Mouse (Mus musculus): Measurements from ENCODE around the gene Ptn. TPM values are rescaled to one million over a fixed set of nuclear protein-coding genes. Genes with fewer than 3 reads are reported as not detected.

The Ptn gene
- polyA plus RNA-seq, 1 experiment from 2014 or later, result 385 TPM

GRCm38 (mm10) chr6:36782481-36782880 lies 27.5 kb downstream of the Ptn start:
- Histone ChIP-seq H3K9ac (ENCODE audit: low read depth, low read length) (no peak overlapping the region), H3K4me1 (replicated peaks; ENCODE audit: control insufficient read depth, insufficient read depth, low read length) (peaks cover 5% of the 10 kb centered on the region; the same call in 1 of the 2 replicates), H3K9me3 (ENCODE audit: control insufficient read depth, low read length) (no peaks in the 10 kb centered on the region), H3K4me3 (ENCODE audit: low read depth, low read length) (no peak overlapping the region), H3K27me3 (ENCODE audit: control insufficient read depth, insufficient read depth, low read length) (peaks cover 13% of the 10 kb centered on the region), H3K27ac (ENCODE audit: low read depth, low read length) (no peak overlapping the region), H3K4me2 (replicated peaks; ENCODE audit: low read depth, low read length) (no peak overlapping the region), H3K36me3 (ENCODE audit: control insufficient read depth, insufficient read depth, low read length) (no peaks in the 10 kb centered on the region; the same call in 1 of the 2 replicates)
- DNase-seq (ENCODE audit: low spot score) (no peak), ATAC-seq (ENCODE audit: low FRiP score) (no peak)
- WGBS, result 88% methylated on average over 4 of the region's 4 CpGs

DNA sequence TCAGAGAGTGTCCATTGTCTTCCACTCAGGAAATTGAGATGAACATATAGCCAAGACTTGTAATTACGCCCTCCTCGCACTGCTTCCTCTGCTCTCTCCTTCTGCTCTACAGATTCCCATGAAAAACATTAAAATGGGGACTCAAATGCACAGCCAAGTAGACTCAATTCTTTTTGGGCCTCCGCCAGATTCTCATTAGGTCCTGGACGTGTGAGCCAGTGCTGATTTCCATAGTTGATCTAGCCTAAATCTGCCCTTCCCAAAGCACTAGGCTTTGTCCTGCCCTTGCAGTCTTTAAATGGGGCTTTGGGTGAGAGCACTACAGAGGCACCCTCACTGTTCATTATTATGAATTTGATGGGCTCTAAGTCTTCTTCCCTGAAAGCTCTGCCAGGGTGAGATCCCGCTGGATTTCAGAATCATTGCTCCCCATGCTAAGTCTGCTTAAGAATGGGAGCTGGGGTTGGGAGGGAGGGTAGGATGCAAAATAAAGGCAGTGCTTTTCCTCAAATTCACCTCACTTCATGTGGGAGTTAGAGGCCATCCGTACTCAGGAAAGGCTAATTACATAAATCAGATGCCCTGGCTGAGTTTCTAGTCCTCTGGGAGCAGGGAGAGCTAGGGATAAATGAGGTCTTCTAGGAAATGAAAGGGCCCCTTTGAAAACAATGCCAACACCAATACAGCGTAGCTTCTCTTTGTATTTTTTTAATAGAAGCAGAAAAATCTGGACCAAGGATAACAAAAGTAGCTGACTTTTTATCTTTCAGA lies 32.3 kb downstream of the Ptn start:
- Histone ChIP-seq H3K27ac (ENCODE audit: low read depth, low read length) (peak overlapping the region; percentile 63), H3K9ac (ENCODE audit: low read depth, low read length) (no peak overlapping the region), H3K4me2 (replicated peaks; ENCODE audit: low read depth, low read length) (no peak overlapping the region), H3K4me3 (ENCODE audit: low read depth, low read length) (no peak overlapping the region), H3K36me3 (ENCODE audit: control insufficient read depth, insufficient read depth, low read length) (no peaks in the 10 kb centered on the region), H3K9me3 (ENCODE audit: control insufficient read depth, low read length) (no peaks in the 10 kb centered on the region), H3K4me1 (replicated peaks; ENCODE audit: control insufficient read depth, insufficient read depth, low read length) (peaks cover 6% of the 10 kb centered on the region; the same call in 1 of the 2 replicates), H3K27me3 (ENCODE audit: control insufficient read depth, insufficient read depth, low read length) (peaks cover 18% of the 10 kb centered on the region)
- DNase-seq (ENCODE audit: low spot score) (no peak), ATAC-seq (ENCODE audit: low FRiP score) (no peak)
- WGBS, result 46% methylated on average over 7 of the region's 7 CpGs

- no peaks in the 10 kb centered on the region for H3K9me3 ChIP-seq (ENCODE audit: control insufficient read depth, low read length)
- peak overlapping the region; percentile 63; the same call in 1 of the 2 replicates for H3K27ac ChIP-seq (ENCODE audit: low read depth, low read length)
- no peak for ATAC-seq (ENCODE audit: low FRiP score)
- no peak for DNase-seq (ENCODE audit: low spot score)
- H3K4me2 ChIP-seq (replicated peaks; ENCODE audit: low read depth, low read length), result no peak overlapping the region
- peaks cover 6% of the 10 kb centered on the region; the same call in 1 of the 2 replicates for H3K4me1 ChIP-seq (replicated peaks; ENCODE audit: control insufficient read depth, insufficient read depth, low read length)
- H3K4me3 ChIP-seq (ENCODE audit: low read depth, low read length), result no peak overlapping the region
- H3K9ac ChIP-seq (ENCODE audit: low read depth, low read length), result no peak overlapping the region
- H3K36me3 ChIP-seq (ENCODE audit: control insufficient read depth, insufficient read depth, low read length), result no peaks in the 10 kb centered on the region
- WGBS, result 35% methylated on average over 2 of the region's 2 CpGs
- peaks cover 22% of the 10 kb centered on the region for H3K27me3 ChIP-seq (ENCODE audit: control insufficient read depth, insufficient read depth, low read length)
These were observed 33.0 kb downstream of the Ptn start for GRCm38 (mm10) chr6:36777039-36777438.

- peak overlapping the region; percentile 58 for H3K27ac ChIP-seq (ENCODE audit: low read depth, low read length)
- no peak overlapping the region for H3K9ac ChIP-seq (ENCODE audit: low read depth, low read length)
- DNase-seq (ENCODE audit: low spot score) (peak; percentile 83), ATAC-seq (ENCODE audit: low FRiP score) (peak; percentile 95)
- no peaks in the 10 kb centered on the region for H3K36me3 ChIP-seq (ENCODE audit: control insufficient read depth, insufficient read depth, low read length)
- H3K4me3 ChIP-seq (ENCODE audit: low read depth, low read length), result no peak overlapping the region
- H3K9me3 ChIP-seq (ENCODE audit: control insufficient read depth, low read length), result no peaks in the 10 kb centered on the region
- H3K4me2 ChIP-seq (replicated peaks; ENCODE audit: low read depth, low read length), result no peak overlapping the region; the same call in 1 of the 2 replicates
- 17% methylated on average over 10 of the region's 10 CpGs for WGBS
- H3K4me1 ChIP-seq (replicated peaks; ENCODE audit: control insufficient read depth, insufficient read depth, low read length), result peaks cover 6% of the 10 kb centered on the region; the same call in 1 of the 2 replicates
- H3K27me3 ChIP-seq (ENCODE audit: control insufficient read depth, insufficient read depth, low read length), result peaks cover 27% of the 10 kb centered on the region
These were observed 34.2 kb downstream of the Ptn start for GRCm38 (mm10) chr6:36775647-36776360.

DNA sequence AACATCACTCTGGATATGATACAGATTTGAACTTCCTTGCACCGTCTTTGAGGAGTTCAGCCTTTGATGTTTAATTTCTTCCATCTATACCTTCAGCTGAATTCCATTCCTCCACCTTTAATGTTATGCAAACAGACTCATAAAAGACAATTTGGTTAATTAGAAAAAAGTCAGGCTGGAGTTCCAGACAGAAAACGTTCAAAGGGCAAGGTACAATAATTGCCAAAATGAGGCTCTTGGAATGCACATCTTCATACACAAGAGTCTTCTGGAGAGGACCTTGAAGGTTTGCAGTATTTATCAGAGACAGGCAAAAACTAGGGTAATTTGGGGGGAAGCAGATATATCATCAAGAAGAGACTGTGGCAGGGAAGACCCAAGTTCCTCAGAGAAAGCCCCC lies 37.5 kb downstream of the Ptn start:
- no peak for DNase-seq (ENCODE audit: low spot score)
- H3K36me3 ChIP-seq (ENCODE audit: control insufficient read depth, insufficient read depth, low read length), result no peaks in the 10 kb centered on the region

DNA sequence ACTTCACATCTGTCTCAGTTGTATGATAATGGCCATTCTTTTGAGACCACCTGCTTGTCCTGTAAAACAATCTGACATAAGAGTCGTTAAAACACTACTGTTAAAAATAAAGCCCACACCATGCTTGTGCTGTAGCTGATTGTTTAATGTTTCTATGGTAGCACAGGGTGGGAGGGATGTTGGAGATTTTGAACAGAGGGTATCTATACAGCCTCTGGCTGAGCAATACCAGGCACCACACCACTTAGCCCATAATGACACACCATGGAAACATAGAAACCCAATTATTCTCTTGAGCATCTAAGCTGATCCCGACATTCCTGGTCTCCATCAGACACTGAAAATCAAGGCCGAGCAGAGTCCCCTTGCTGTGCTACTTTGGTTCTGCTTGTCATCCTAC lies 41.0 kb downstream of the Ptn start:
- 85% methylated on average over 3 of the region's 3 CpGs for WGBS
- H3K9me3 ChIP-seq (ENCODE audit: control insufficient read depth, low read length), result no peaks in the 10 kb centered on the region

More for the DNA sequence above, 37.5 kb downstream of the Ptn start:
- H3K4me3 ChIP-seq (ENCODE audit: low read depth, low read length), result no peak overlapping the region
- ATAC-seq (ENCODE audit: low FRiP score), result no peak
- H3K27ac ChIP-seq (ENCODE audit: low read depth, low read length), result no peak overlapping the region
- peaks cover 24% of the 10 kb centered on the region; the same call in 1 of the 2 replicates for H3K27me3 ChIP-seq (ENCODE audit: control insufficient read depth, insufficient read depth, low read length)
- no peaks in the 10 kb centered on the region for H3K9me3 ChIP-seq (ENCODE audit: control insufficient read depth, low read length)
- no peak overlapping the region for H3K9ac ChIP-seq (ENCODE audit: low read depth, low read length)
- 82% methylated on average over 2 of the region's 2 CpGs for WGBS
- H3K4me1 ChIP-seq (replicated peaks; ENCODE audit: control insufficient read depth, insufficient read depth, low read length), result 0 out of 2 replicates have a peak, but pooled peaks cover 1% of the 10 kb centered on the region
- H3K4me2 ChIP-seq (replicated peaks; ENCODE audit: low read depth, low read length), result no peak overlapping the region

DNA sequence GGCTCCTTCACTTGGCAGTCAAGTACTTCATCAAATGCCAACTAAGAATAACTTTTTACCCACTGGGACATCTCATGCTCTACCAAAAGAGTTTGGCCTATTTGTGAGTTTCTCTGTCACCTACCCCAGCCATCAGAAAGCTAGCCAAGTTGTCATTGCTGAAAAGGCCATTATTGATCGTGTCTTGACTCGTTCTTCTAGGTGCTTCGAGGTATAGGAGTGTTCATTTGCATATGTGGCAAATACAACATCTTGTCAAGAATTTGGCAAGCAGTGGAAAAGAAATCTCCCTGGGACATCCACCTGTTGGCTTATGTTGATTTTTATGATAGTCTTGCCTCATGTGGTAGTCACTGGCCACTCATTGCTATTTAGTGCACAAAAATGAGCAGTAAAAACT lies 43.1 kb downstream of the Ptn start:
- H3K4me3 ChIP-seq (ENCODE audit: low read depth, low read length), result no peak overlapping the region
- no peaks in the 10 kb centered on the region for H3K36me3 ChIP-seq (ENCODE audit: control insufficient read depth, insufficient read depth, low read length)
- ATAC-seq (ENCODE audit: low FRiP score) (no peak), DNase-seq (ENCODE audit: low spot score) (no peak)
- H3K27me3 ChIP-seq (ENCODE audit: control insufficient read depth, insufficient read depth, low read length), result peaks cover 13% of the 10 kb centered on the region; the same call in 1 of the 2 replicates
- H3K4me1 ChIP-seq (replicated peaks; ENCODE audit: control insufficient read depth, insufficient read depth, low read length), result no peaks in the 10 kb centered on the region
- 94% methylated on average over 3 of the region's 3 CpGs for WGBS
- no peak overlapping the region for H3K27ac ChIP-seq (ENCODE audit: low read depth, low read length)
- H3K4me2 ChIP-seq (replicated peaks; ENCODE audit: low read depth, low read length), result no peak overlapping the region
- H3K9me3 ChIP-seq (ENCODE audit: control insufficient read depth, low read length), result no peaks in the 10 kb centered on the region
- no peak overlapping the region for H3K9ac ChIP-seq (ENCODE audit: low read depth, low read length)

More for the DNA sequence above, 41.0 kb downstream of the Ptn start:
- peaks cover 22% of the 10 kb centered on the region; the same call in 1 of the 2 replicates for H3K27me3 ChIP-seq (ENCODE audit: control insufficient read depth, insufficient read depth, low read length)
- DNase-seq (ENCODE audit: low spot score) (no peak), ATAC-seq (ENCODE audit: low FRiP score) (no peak)
- H3K4me1 ChIP-seq (replicated peaks; ENCODE audit: control insufficient read depth, insufficient read depth, low read length), result no peaks in the 10 kb centered on the region
- no peak overlapping the region for H3K9ac ChIP-seq (ENCODE audit: low read depth, low read length)
- no peak overlapping the region for H3K4me3 ChIP-seq (ENCODE audit: low read depth, low read length)
- H3K27ac ChIP-seq (ENCODE audit: low read depth, low read length), result no peak overlapping the region
- no peaks in the 10 kb centered on the region for H3K36me3 ChIP-seq (ENCODE audit: control insufficient read depth, insufficient read depth, low read length)
- no peak overlapping the region for H3K4me2 ChIP-seq (replicated peaks; ENCODE audit: low read depth, low read length)

GRCm38 (mm10) chr6:36755001-36755885 lies 54.8 kb downstream of the Ptn start:
- no peaks in the 10 kb centered on the region for H3K9me3 ChIP-seq (ENCODE audit: control insufficient read depth, low read length)
- H3K4me1 ChIP-seq (replicated peaks; ENCODE audit: control insufficient read depth, insufficient read depth, low read length), result no peaks in the 10 kb centered on the region; the same call in 1 of the 2 replicates
- H3K27me3 ChIP-seq (ENCODE audit: control insufficient read depth, insufficient read depth, low read length), result no peaks in the 10 kb centered on the region
- no peak overlapping the region for H3K27ac ChIP-seq (ENCODE audit: low read depth, low read length)
- no peaks in the 10 kb centered on the region for H3K36me3 ChIP-seq (ENCODE audit: control insufficient read depth, insufficient read depth, low read length)
- ATAC-seq (ENCODE audit: low FRiP score) (no peak), DNase-seq (ENCODE audit: low spot score) (no peak)
- H3K9ac ChIP-seq (ENCODE audit: low read depth, low read length), result no peak overlapping the region
- no peak overlapping the region for H3K4me3 ChIP-seq (ENCODE audit: low read depth, low read length)
- 61% methylated on average over 10 of the region's 10 CpGs for WGBS
- no peak overlapping the region for H3K4me2 ChIP-seq (replicated peaks; ENCODE audit: low read depth, low read length)

Data from hindbrain, embryonic 11.5 days (tissue).